Mouse (Mus musculus) lung, postnatal 0 days (tissue): ENCODE results near the gene Pced1b.

ENCODE experiments used
- CTCF ChIP-seq: IDR thresholded peaks from 2 replicates; pipeline ENCODE4 v1.5.1; 2016; ENCODE audit warnings: antibody characterized with exemption, mild to moderate bottlenecking
- EP300 ChIP-seq: IDR thresholded peaks from 2 replicates; pipeline ENCODE4 v1.6.1; 2016; ENCODE audit warnings: antibody characterized with exemption, mild to moderate bottlenecking, control low read depth

DNA sequence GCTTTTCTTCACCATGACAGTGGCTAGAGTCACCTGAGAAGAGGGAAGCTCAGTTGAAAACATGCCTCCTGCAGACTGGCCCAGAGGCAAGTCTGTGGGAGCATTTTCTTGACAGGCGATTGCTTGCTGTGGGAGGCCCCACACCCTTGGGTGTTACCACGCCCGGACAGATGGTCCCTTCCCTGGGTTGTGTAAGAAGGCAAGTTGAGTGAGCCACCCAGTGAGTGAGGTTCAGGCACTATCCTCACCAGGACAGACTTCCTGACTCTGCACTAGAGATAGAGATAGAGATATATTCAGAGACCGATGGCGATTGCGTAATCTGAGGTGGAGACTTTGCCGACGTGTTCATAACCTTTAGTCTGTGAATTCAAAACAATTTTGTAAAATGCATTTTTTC, 96.0 kb downstream of the Pced1b start:
- no peak for TF ChIP-seq EP300
- TF ChIP-seq CTCF: no peak
